Comparison of ENCODE assay signal across 14 mouse cellular contexts in the genomic region with DNA sequence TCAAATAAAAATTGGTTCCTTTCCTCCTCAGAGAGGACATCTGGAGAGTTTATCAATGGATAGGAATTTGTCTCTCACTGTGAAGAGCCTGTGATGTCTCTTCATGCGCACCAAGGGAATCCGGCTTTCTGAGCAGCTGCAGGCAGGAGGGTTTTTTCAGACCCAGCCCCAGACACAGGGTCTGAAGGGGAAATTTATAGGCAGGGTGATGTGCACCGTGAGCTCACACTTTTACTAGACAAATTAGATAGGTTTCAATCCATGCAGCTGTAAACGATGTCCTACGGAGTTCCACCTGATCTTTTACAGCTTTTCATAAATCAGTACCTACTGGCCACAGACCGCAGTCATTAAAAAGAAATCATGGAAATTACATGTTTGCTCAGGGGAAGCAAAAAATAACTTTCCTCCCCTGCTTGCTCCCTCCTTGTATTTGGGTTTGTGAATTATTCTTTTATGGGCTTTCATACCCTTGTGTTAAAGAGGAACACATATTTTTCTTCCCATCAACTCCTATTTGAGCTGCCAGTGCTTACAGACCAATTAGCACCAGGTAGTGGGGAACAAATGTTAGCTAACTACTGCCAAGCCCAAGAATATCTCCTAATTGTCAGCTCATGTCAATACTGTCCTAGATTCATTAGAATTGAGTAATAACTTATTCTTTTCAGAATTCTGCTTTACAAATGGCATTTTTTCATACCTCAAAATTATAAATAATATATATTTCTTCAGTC.
DNase-seq lines count a peak whose midpoint lies in the region; ATAC-seq and TF ChIP-seq lines count a peak whose summit lies in the region.
"Had no signal": no experiment of that assay in that cellular context is flagged by ENCODE, and none has a peak within 500 bp of the region (broad histone marks: within the 10 kb centered on the region; RNA-seq: fewer than 3 reads in every experiment).

No protein-coding gene starts in this region.

- 49% methylated on average over 6 of the region's 6 CpGs for WGBS in forebrain, embryonic 12.5 days
- 55% methylated on average over 6 of the region's 6 CpGs for WGBS in forebrain, embryonic 10.5 days
- 50% methylated on average over 6 of the region's 6 CpGs for WGBS in embryonic facial prominence, embryonic 14.5 days

- no peak for DNase-seq in forebrain, embryonic 10.5 days (ENCODE audit: extremely low spot score, low spot score)
- DNase-seq in brain, embryonic 14.5 days (ENCODE audit: low read depth) = peak; percentile 65
- peak; percentile 24 for DNase-seq in embryonic facial prominence, embryonic 14.5 days (ENCODE audit: low spot score)
- DNase-seq in mesoderm, embryonic 11.5 days (ENCODE audit: low read depth, low spot score) = peak; percentile 80
- DNase-seq in T-cell, adult 2 months (ENCODE audit: low spot score) = no peak
- no peak for DNase-seq in urinary bladder, adult 18-20 months (ENCODE audit: low spot score in 2 of 2)
- no peak for DNase-seq in adrenal gland, postnatal 36 days
- DNase-seq: adrenal gland, postnatal 10 days; cerebellum, adult 11 months; heart, adult 18-20 months had no signal

- no peak overlapping the region for H3K4me3 ChIP-seq in forebrain, embryonic 12.5 days (replicated peaks)
- H3K4me3 ChIP-seq in forebrain, embryonic 10.5 days = no peak overlapping the region
- H3K4me3 ChIP-seq in embryonic facial prominence, embryonic 14.5 days (ENCODE audit: low read depth, low read length) = no peak overlapping the region
- H3K4me3 ChIP-seq: embryonic facial prominence, embryonic 13.5 days; liver, embryonic 15.5 days; midbrain, embryonic 12.5 days had no signal

- TF ChIP-seq CTCF in brain, embryonic 14.5 days (IDR thresholded peaks at IDR 0.05; ENCODE audit: borderline replicate concordance, extremely low read depth, insufficient read depth, insufficient read length) = no peak

- H3K4me2 ChIP-seq in forebrain, embryonic 12.5 days = no peak overlapping the region
- no peak overlapping the region for H3K4me2 ChIP-seq in embryonic facial prominence, embryonic 14.5 days (ENCODE audit: low read depth, low read length)
- H3K4me2 ChIP-seq: embryonic facial prominence, embryonic 13.5 days; liver, embryonic 15.5 days; midbrain, embryonic 12.5 days had no signal

- H3K9me3 ChIP-seq in forebrain, embryonic 12.5 days = no peaks in the 10 kb centered on the region
- H3K9me3 ChIP-seq in forebrain, embryonic 10.5 days = no peaks in the 10 kb centered on the region
- H3K9me3 ChIP-seq in embryonic facial prominence, embryonic 14.5 days (ENCODE audit: control insufficient read depth, low read length) = no peaks in the 10 kb centered on the region
- H3K9me3 ChIP-seq: embryonic facial prominence, embryonic 13.5 days; liver, embryonic 15.5 days; midbrain, embryonic 12.5 days had no signal

- H3K36me3 ChIP-seq in forebrain, embryonic 12.5 days (replicated peaks) = no peaks in the 10 kb centered on the region
- no peaks in the 10 kb centered on the region for H3K36me3 ChIP-seq in forebrain, embryonic 10.5 days (replicated peaks)
- H3K36me3 ChIP-seq in embryonic facial prominence, embryonic 14.5 days (ENCODE audit: control insufficient read depth, insufficient read depth, low read length) = no peaks in the 10 kb centered on the region
- H3K36me3 ChIP-seq: embryonic facial prominence, embryonic 13.5 days; liver, embryonic 15.5 days; midbrain, embryonic 12.5 days had no signal

- peak; percentile 41; the same call in 1 of the 2 replicates for ATAC-seq in forebrain, embryonic 12.5 days (ENCODE audit: low FRiP score)
- peak; percentile 30; the same call in 1 of the 2 replicates for ATAC-seq in embryonic facial prominence, embryonic 14.5 days (ENCODE audit: low read depth)

- H3K27me3 ChIP-seq in forebrain, embryonic 12.5 days = no peaks in the 10 kb centered on the region
- no peaks in the 10 kb centered on the region for H3K27me3 ChIP-seq in forebrain, embryonic 10.5 days (ENCODE audit: poor library complexity, severe bottlenecking)
- no peaks in the 10 kb centered on the region for H3K27me3 ChIP-seq in embryonic facial prominence, embryonic 14.5 days (replicated peaks; ENCODE audit: control insufficient read depth, insufficient read depth, low read length)
- H3K27me3 ChIP-seq: embryonic facial prominence, embryonic 13.5 days; liver, embryonic 15.5 days; midbrain, embryonic 12.5 days had no signal

- no peak overlapping the region for H3K27ac ChIP-seq in forebrain, embryonic 12.5 days
- H3K27ac ChIP-seq in forebrain, embryonic 10.5 days = no peak overlapping the region
- no peak overlapping the region for H3K27ac ChIP-seq in embryonic facial prominence, embryonic 14.5 days (replicated peaks; ENCODE audit: low read depth, low read length)
- H3K27ac ChIP-seq: embryonic facial prominence, embryonic 13.5 days; liver, embryonic 15.5 days; midbrain, embryonic 12.5 days had no signal

- H3K9ac ChIP-seq in forebrain, embryonic 12.5 days = no peak overlapping the region
- no peak overlapping the region for H3K9ac ChIP-seq in embryonic facial prominence, embryonic 14.5 days (ENCODE audit: low read depth, low read length)
- H3K9ac ChIP-seq: embryonic facial prominence, embryonic 13.5 days; liver, embryonic 15.5 days; midbrain, embryonic 12.5 days had no signal

- no peaks in the 10 kb centered on the region; the same call in 1 of the 2 replicates for H3K4me1 ChIP-seq in forebrain, embryonic 12.5 days
- H3K4me1 ChIP-seq in forebrain, embryonic 10.5 days = peaks cover 7% of the 10 kb centered on the region
- H3K4me1 ChIP-seq in embryonic facial prominence, embryonic 14.5 days (ENCODE audit: control insufficient read depth, insufficient read depth, low read length) = no peaks in the 10 kb centered on the region
- H3K4me1 ChIP-seq: embryonic facial prominence, embryonic 13.5 days; liver, embryonic 15.5 days; midbrain, embryonic 12.5 days had no signal

- no peak for TF ChIP-seq POLR2A in brain, embryonic 14.5 days (IDR thresholded peaks at IDR 0.05; ENCODE audit: borderline replicate concordance, extremely low read depth, insufficient read depth, insufficient read length, poor library complexity, severe bottlenecking)

Comparison
In these comparisons a context has a peak if more than half of its experiments do, and no peak if none do; other contexts are left out.
1. DNase-seq: peak in brain, embryonic 14.5 days (single experiment), embryonic facial prominence, embryonic 14.5 days (single experiment) and mesoderm, embryonic 11.5 days (single experiment); none in forebrain, embryonic 10.5 days (single experiment), T-cell, adult 2 months (single experiment), urinary bladder, adult 18-20 months (0 of 2) and adrenal gland, postnatal 36 days (0 of 2).